9 mouse cellular contexts compared by ENCODE assay signal in genomic region chr2:172863469-172863856, GRCm38 (mm10).
DNase-seq lines count a peak whose midpoint lies in the region; ATAC-seq lines count a peak whose summit lies in the region.
"Had no signal": no experiment of that assay in that cellular context is flagged by ENCODE, and none has a peak within 500 bp of the region (broad histone marks: within the 10 kb centered on the region; RNA-seq: fewer than 3 reads in every experiment).

No protein-coding gene starts in this region.

- peaks cover 82% of the 10 kb centered on the region for H3K4me1 ChIP-seq in heart, embryonic 13.5 days
- peaks cover 16% of the 10 kb centered on the region for H3K4me1 ChIP-seq in neural tube, embryonic 12.5 days
- peaks cover 15% of the 10 kb centered on the region for H3K4me1 ChIP-seq in intestine, embryonic 16.5 days (ENCODE audit: control insufficient read depth, insufficient read depth, low read length)
- H3K4me1 ChIP-seq in stomach, embryonic 14.5 days (ENCODE audit: control insufficient read depth, insufficient read depth, low read length) = peaks cover 22% of the 10 kb centered on the region

- intact Hi-C loops in heart, postnatal 10 days (cut with DNase I) = loop anchor here (5.0 kb wide), 1 partner anchor 74 kb away; no protein-coding TSS in a partner anchor

- H3K9me3 ChIP-seq in heart, embryonic 13.5 days = peaks cover 4% of the 10 kb centered on the region; the same call in 1 of the 2 replicates
- no peaks in the 10 kb centered on the region for H3K9me3 ChIP-seq in neural tube, embryonic 12.5 days
- H3K9me3 ChIP-seq in intestine, embryonic 16.5 days (ENCODE audit: control insufficient read depth, low read length) = no peaks in the 10 kb centered on the region
- no peaks in the 10 kb centered on the region for H3K9me3 ChIP-seq in stomach, embryonic 14.5 days (ENCODE audit: control insufficient read depth, low read depth, low read length)

- peak overlapping the region; percentile 58 for H3K4me2 ChIP-seq in heart, embryonic 13.5 days
- peak overlapping the region; percentile 33 for H3K4me2 ChIP-seq in neural tube, embryonic 12.5 days (replicated peaks)
- peak overlapping the region; percentile 50 for H3K4me2 ChIP-seq in intestine, embryonic 16.5 days (ENCODE audit: low read depth, low read length)
- peak overlapping the region; percentile 34 for H3K4me2 ChIP-seq in stomach, embryonic 14.5 days (replicated peaks; ENCODE audit: low read depth, low read length)

- 0 out of 2 replicates have a peak, but pooled peaks cover 4% of the 10 kb centered on the region for H3K27me3 ChIP-seq in heart, embryonic 13.5 days (replicated peaks)
- 0 out of 2 replicates have a peak, but pooled peaks cover 9% of the 10 kb centered on the region for H3K27me3 ChIP-seq in neural tube, embryonic 12.5 days (replicated peaks)
- H3K27me3 ChIP-seq in intestine, embryonic 16.5 days (replicated peaks; ENCODE audit: control insufficient read depth, insufficient read depth, low read length) = no peaks in the 10 kb centered on the region
- no peaks in the 10 kb centered on the region for H3K27me3 ChIP-seq in stomach, embryonic 14.5 days (ENCODE audit: control insufficient read depth, insufficient read depth, low read length)

- 31% methylated on average over 14 of the region's 14 CpGs for WGBS in heart, embryonic 13.5 days
- whole genome bisulfite sequencing in neural tube, embryonic 12.5 days = 75% methylated on average over 14 of the region's 14 CpGs
- 28% methylated on average over 14 of the region's 14 CpGs for WGBS in intestine, embryonic 16.5 days
- 27% methylated on average over 14 of the region's 14 CpGs for WGBS in stomach, embryonic 14.5 days

- H3K27ac ChIP-seq in heart, embryonic 13.5 days (replicated peaks) = peak overlapping the region; percentile 93
- no peak overlapping the region for H3K27ac ChIP-seq in neural tube, embryonic 12.5 days
- peak overlapping the region; percentile 24; the same call in 1 of the 2 replicates for H3K27ac ChIP-seq in intestine, embryonic 16.5 days (ENCODE audit: low read length)
- H3K27ac ChIP-seq in stomach, embryonic 14.5 days (ENCODE audit: low read length) = 0 out of 2 replicates have a peak overlapping the region, but pooled peaks have one; percentile 24
- H3K27ac ChIP-seq: liver, embryonic 14.5 days had no signal

- ATAC-seq in heart, embryonic 13.5 days (ENCODE audit: extremely low read depth, insufficient number of reproducible peaks, low FRiP score, low TSS enrichment) = no peak
- no peak for ATAC-seq in neural tube, embryonic 12.5 days (ENCODE audit: low FRiP score, low read depth)
- no peak; the same call in 1 of the 2 replicates for ATAC-seq in intestine, embryonic 16.5 days
- peak; percentile 38; the same call in 1 of the 2 replicates for ATAC-seq in stomach, embryonic 14.5 days (ENCODE audit: insufficient number of reproducible peaks, insufficient read depth, low FRiP score, low read depth)

- H3K36me3 ChIP-seq in heart, embryonic 13.5 days = peaks cover 3% of the 10 kb centered on the region
- no peaks in the 10 kb centered on the region for H3K36me3 ChIP-seq in neural tube, embryonic 12.5 days
- H3K36me3 ChIP-seq in intestine, embryonic 16.5 days (ENCODE audit: control insufficient read depth, insufficient read depth, low read length) = no peaks in the 10 kb centered on the region
- no peaks in the 10 kb centered on the region for H3K36me3 ChIP-seq in stomach, embryonic 14.5 days (ENCODE audit: control insufficient read depth, insufficient read depth, low read length)

- peak overlapping the region; percentile 65 for H3K9ac ChIP-seq in heart, embryonic 13.5 days
- H3K9ac ChIP-seq in neural tube, embryonic 12.5 days = no peak overlapping the region
- H3K9ac ChIP-seq in intestine, embryonic 16.5 days (ENCODE audit: low read depth, low read length) = peak overlapping the region; percentile 53
- no peak overlapping the region for H3K9ac ChIP-seq in stomach, embryonic 14.5 days (replicated peaks; ENCODE audit: low read depth, low read length)
- H3K9ac ChIP-seq: liver, embryonic 14.5 days had no signal

- H3K4me3 ChIP-seq in heart, embryonic 13.5 days = peak overlapping the region; percentile 19
- no peak overlapping the region for H3K4me3 ChIP-seq in neural tube, embryonic 12.5 days
- peak overlapping the region; percentile 16 for H3K4me3 ChIP-seq in intestine, embryonic 16.5 days (ENCODE audit: low read length)
- no peak overlapping the region; the same call in 1 of the 2 replicates for H3K4me3 ChIP-seq in stomach, embryonic 14.5 days (ENCODE audit: low read depth, low read length)

- DNase-seq in heart, postnatal 10 days = no peak
- no peak for DNase-seq in neural tube, embryonic 10.5 days (ENCODE audit: extremely low spot score, low spot score)
- DNase-seq in cerebellum, postnatal 14 days = no peak
- no peak for DNase-seq in cerebellum, postnatal 4 days (ENCODE audit: low spot score in 2 of 2)

Comparison
In these comparisons a context has a peak if more than half of its experiments do, and no peak if none do; other contexts are left out.
1. H3K4me3 ChIP-seq: peak in heart, embryonic 13.5 days (single experiment) and intestine, embryonic 16.5 days (single experiment); none in neural tube, embryonic 12.5 days (single experiment) and stomach, embryonic 14.5 days (single experiment).
2. H3K9ac ChIP-seq: peak in heart, embryonic 13.5 days (single experiment) and intestine, embryonic 16.5 days (single experiment); none in neural tube, embryonic 12.5 days (single experiment) and stomach, embryonic 14.5 days (single experiment).
3. Peak in every context shown above with its lines, with median percentiles within 50 percentile points of each other: H3K4me2 ChIP-seq.